Mouse (Mus musculus): ENCODE measurements around the gene Actrt3. TPM values are rescaled to one million over a fixed set of nuclear protein-coding genes. Genes with fewer than 3 reads are reported as not detected.
"Not testable (repeated sequence)": the region's sequence is repeated elsewhere in the genome, so short reads cannot be mapped to it uniquely, and the experiment has no call there.

Gene Actrt3
- polyA plus RNA-seq, 1 experiment from 2014 or later, result not detected

DNA sequence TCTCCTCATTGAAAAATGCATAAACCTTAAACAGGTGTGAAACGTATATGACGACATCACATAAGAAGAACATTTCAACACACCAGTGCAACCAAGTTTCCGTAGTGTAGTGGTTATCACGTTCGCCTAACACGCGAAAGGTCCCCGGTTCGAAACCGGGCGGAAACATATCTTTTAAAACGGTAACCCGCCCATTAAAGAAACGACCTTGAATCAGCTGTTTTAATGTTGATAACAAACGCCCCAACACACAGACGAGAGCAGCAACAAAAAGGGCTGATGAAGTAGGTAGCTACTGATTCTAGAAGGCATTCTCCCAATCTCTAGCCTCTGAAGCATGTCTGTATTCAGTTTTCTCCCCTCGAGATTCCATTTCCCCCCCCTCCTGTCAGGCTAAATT lies 1.4 kb upstream of the Actrt3 start:
- WGBS (ENCODE audit: missing documents), result under 1% methylated on average over 17 of the region's 17 CpGs
- Histone ChIP-seq H3K27ac (peak overlapping the region; percentile 80), H3K4me3 (ENCODE audit: inconsistent target) (peak overlapping the region; percentile 70), H3K36me3 (ENCODE audit: inconsistent target) (0 out of 2 replicates have a peak, but pooled peaks cover 12% of the 10 kb centered on the region), H3K79me2 (ENCODE audit: inconsistent target) (peaks cover 36% of the 10 kb centered on the region)

- WGBS (ENCODE audit: missing documents), result 2% methylated on average over 14 of the region's 14 CpGs
- Histone ChIP-seq H3K79me2 (ENCODE audit: inconsistent target) (peaks cover 31% of the 10 kb centered on the region), H3K27ac (no peak overlapping the region)
These were observed 978 bp upstream of the Actrt3 start for GRCm38 (mm10) chr3:30600717-30601116.

DNA sequence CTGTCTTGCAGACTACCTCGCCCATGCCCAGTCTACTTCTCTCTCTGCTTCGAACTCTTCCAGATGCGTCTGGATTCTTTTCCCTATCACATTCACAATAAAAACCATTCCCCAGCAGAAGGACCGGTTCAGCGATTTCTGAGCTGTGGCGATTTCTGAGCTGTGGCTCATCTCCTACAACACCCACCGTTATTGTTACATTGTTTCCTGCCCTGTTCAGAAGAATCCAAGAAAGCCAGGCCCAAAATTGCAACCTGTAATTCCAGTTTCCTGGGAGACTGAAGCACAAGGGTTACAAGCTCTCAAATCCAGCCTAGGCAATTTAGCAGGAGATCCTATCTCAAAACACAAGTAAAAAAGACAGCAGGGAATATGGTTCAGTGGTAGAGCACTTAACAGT lies 2.5 kb downstream of the Actrt3 start:
- WGBS (ENCODE audit: missing documents), result 99% methylated on average over 5 of the region's 7 CpGs
- Histone ChIP-seq H3K36me3 (ENCODE audit: inconsistent target) (no peaks in the 10 kb centered on the region), H3K4me3 (ENCODE audit: inconsistent target) (no peak overlapping the region), H3K27ac (no peak overlapping the region), H3K79me2 (ENCODE audit: inconsistent target) (no peaks in the 10 kb centered on the region)

More at GRCm38 (mm10) chr3:30600717-30601116, 978 bp upstream of the Actrt3 start:
- Histone ChIP-seq H3K4me3 (ENCODE audit: inconsistent target) (peak overlapping the region; percentile 70), H3K36me3 (ENCODE audit: inconsistent target) (0 out of 2 replicates have a peak, but pooled peaks cover 8% of the 10 kb centered on the region)

GRCm38 (mm10) chr3:30595111-30595832 lies 4.5 kb downstream of the Actrt3 start:
- H3K4me3 ChIP-seq (ENCODE audit: inconsistent target), result peak overlapping the region; percentile 34
- 2% methylated on average over 60 of the region's 62 CpGs for WGBS (ENCODE audit: missing documents)
- no peak overlapping the region for H3K27ac ChIP-seq

GRCm38 (mm10) chr3:30593719-30594485 lies 5.8 kb downstream of the Actrt3 start:
- WGBS (ENCODE audit: missing documents), result 93% methylated on average over 4 of the region's 4 CpGs

More at GRCm38 (mm10) chr3:30595111-30595832, 4.5 kb downstream of the Actrt3 start:
- Histone ChIP-seq H3K79me2 (ENCODE audit: inconsistent target) (no peaks in the 10 kb centered on the region), H3K36me3 (ENCODE audit: inconsistent target) (no peaks in the 10 kb centered on the region)

GRCm38 (mm10) chr3:30592418-30592853 lies 7.3 kb downstream of the Actrt3 start:
- no peak overlapping the region for H3K27ac ChIP-seq
- H3K36me3 ChIP-seq (ENCODE audit: inconsistent target), result no peaks in the 10 kb centered on the region
- H3K79me2 ChIP-seq (ENCODE audit: inconsistent target), result no peaks in the 10 kb centered on the region
- 9% methylated on average over 2 of the region's 2 CpGs for WGBS (ENCODE audit: missing documents)
- no peak overlapping the region for H3K4me3 ChIP-seq (ENCODE audit: inconsistent target)

More at GRCm38 (mm10) chr3:30593719-30594485, 5.8 kb downstream of the Actrt3 start:
- Histone ChIP-seq H3K36me3 (ENCODE audit: inconsistent target) (no peaks in the 10 kb centered on the region), H3K4me3 (ENCODE audit: inconsistent target) (no peak overlapping the region), H3K79me2 (ENCODE audit: inconsistent target) (no peaks in the 10 kb centered on the region), H3K27ac (no peak overlapping the region)

DNA sequence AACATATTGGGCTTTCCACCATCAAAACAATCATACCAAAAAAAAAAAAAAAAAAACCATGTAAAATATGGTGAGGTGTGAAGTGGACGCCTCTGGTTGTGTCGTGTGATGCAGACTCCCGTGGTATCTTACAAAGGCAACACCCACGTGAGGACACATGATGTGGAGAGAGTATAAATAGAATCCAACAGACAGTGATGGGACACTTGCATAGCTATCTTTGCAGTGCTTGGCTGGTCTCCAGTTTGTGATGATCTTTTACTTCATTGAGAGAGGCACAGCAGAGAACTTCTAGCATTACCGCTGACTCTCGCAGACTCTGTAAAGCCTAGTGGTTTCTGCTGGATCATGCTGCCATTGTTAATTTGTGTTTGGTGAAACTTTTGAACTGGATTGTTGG lies 10.9 kb downstream of the Actrt3 start:
- no peaks in the 10 kb centered on the region for H3K36me3 ChIP-seq (ENCODE audit: inconsistent target)
- no peak overlapping the region for H3K4me3 ChIP-seq (ENCODE audit: inconsistent target)
- no peak overlapping the region for H3K27ac ChIP-seq
- H3K79me2 ChIP-seq (ENCODE audit: inconsistent target), result no peaks in the 10 kb centered on the region
- 80% methylated on average over 5 of the region's 6 CpGs for WGBS (ENCODE audit: missing documents)

GRCm38 (mm10) chr3:30573549-30573948 lies 26.2 kb downstream of the Actrt3 start:
- Histone ChIP-seq H3K36me3 (ENCODE audit: inconsistent target) (no peaks in the 10 kb centered on the region), H3K27ac (no peak overlapping the region), H3K4me3 (ENCODE audit: inconsistent target) (no peak overlapping the region), H3K79me2 (ENCODE audit: inconsistent target) (no peaks in the 10 kb centered on the region)
- 60% methylated on average over 1 of the region's 2 CpGs for WGBS (ENCODE audit: missing documents)

DNA sequence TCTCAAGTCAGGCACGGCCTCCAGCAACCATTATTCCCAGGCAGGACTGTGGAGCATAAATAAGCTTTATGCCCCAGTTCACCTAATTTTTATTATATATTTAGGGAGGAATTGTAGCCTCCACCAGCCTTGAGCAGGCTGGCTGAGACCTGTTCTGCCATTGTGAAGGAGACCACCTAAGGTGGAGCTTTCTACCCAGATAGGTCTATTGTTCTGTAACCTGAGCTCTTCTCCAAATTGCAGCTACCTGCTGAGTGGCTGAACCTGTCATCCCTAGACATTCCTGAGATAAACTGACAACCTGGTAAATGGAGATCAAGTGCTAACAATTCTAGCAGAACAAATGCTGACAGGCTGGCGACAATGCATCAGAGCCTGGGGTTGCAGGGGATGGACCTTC lies 33.4 kb downstream of the Actrt3 start:
- not testable (repeated sequence) for H3K27ac ChIP-seq; H3K36me3 ChIP-seq (ENCODE audit: inconsistent target); H3K79me2 ChIP-seq (ENCODE audit: inconsistent target); H3K4me3 ChIP-seq (ENCODE audit: inconsistent target)
- no CpG with 5 or more reads among the region's 2 CpGs for WGBS (ENCODE audit: missing documents)

DNA sequence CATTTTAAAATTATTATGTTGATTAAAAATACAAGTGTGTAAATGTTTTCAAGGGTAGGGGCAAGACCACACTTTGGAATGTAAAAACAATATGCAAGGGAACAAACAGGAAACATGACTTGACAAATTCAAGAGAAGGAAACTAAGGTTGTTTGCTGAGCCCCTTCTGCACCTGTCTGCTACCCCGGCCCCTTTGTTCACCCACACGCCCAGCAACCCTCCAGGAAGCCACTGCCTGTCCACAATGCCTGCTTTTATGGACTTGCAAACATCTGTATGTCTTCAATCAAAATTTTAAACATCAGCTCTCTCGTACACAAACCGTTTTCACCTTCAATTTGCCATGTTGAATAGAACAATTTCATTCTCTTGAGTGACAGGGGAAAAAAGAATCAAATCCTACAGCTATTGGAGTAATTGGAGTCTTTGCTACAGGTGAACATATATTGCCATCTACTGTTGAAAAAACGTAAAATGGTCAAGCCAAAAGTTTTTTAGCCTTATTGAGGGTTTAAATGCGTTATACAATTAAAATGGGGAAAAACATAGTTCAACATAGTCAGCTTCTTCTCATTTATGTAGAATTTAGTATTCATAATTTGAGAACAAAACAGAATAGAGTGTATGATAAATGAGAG lies 38.9 kb downstream of the Actrt3 start:
- no peaks in the 10 kb centered on the region for H3K36me3 ChIP-seq (ENCODE audit: inconsistent target)
- WGBS (ENCODE audit: missing documents), result 40% methylated on average over 6 of the region's 6 CpGs

GRCm38 (mm10) chr3:30553741-30554140 lies 46.0 kb downstream of the Actrt3 start:
- H3K4me3 ChIP-seq (ENCODE audit: inconsistent target), result no peak overlapping the region
- no peaks in the 10 kb centered on the region for H3K36me3 ChIP-seq (ENCODE audit: inconsistent target)
- no peaks in the 10 kb centered on the region for H3K79me2 ChIP-seq (ENCODE audit: inconsistent target)
- H3K27ac ChIP-seq, result no peak overlapping the region
- 95% methylated on average over 6 of the region's 6 CpGs for WGBS (ENCODE audit: missing documents)

More for the DNA sequence above, 38.9 kb downstream of the Actrt3 start:
- no peak overlapping the region for H3K4me3 ChIP-seq (ENCODE audit: inconsistent target)
- no peak overlapping the region for H3K27ac ChIP-seq
- no peaks in the 10 kb centered on the region for H3K79me2 ChIP-seq (ENCODE audit: inconsistent target)

DNA sequence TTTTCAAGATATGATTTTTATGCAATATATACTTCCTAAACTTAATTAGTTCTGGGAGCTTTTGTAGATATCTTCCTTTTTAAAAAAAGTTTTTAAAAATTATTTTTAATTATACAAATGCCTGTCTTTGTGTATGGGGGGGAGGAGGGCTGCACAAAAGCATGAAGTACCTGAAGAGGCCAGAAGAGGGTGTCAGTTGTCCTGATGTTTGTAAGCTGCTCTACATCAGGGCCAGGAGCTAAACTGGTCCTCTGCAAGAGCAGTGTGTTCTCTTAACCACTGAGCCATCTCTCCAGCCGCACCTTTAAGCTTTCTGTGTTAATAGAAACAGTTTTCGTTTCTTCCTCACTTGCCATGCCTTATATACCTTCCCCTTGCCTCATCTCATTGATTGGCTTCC lies 49.5 kb downstream of the Actrt3 start:
- no peak overlapping the region for H3K27ac ChIP-seq
- no peaks in the 10 kb centered on the region for H3K36me3 ChIP-seq (ENCODE audit: inconsistent target)
- no peaks in the 10 kb centered on the region for H3K79me2 ChIP-seq (ENCODE audit: inconsistent target)
- 82% methylated on average over 2 of the region's 2 CpGs for WGBS (ENCODE audit: missing documents)
- no peak overlapping the region for H3K4me3 ChIP-seq (ENCODE audit: inconsistent target)

- Histone ChIP-seq H3K4me3 (ENCODE audit: inconsistent target) (no peak overlapping the region), H3K36me3 (ENCODE audit: inconsistent target) (no peaks in the 10 kb centered on the region), H3K79me2 (ENCODE audit: inconsistent target) (no peaks in the 10 kb centered on the region), H3K27ac (no peak overlapping the region)
- 89% methylated on average over 7 of the region's 7 CpGs for WGBS (ENCODE audit: missing documents)
These were observed 50.8 kb downstream of the Actrt3 start for GRCm38 (mm10) chr3:30548928-30549327.

GRCm38 (mm10) chr3:30547908-30548307 lies 51.8 kb downstream of the Actrt3 start, which contains the start of gene Mecom:
Gene Mecom, minus strand, starts transcription at chr3:30548008.
- 97% methylated on average over 3 of the region's 3 CpGs for WGBS (ENCODE audit: missing documents)
- Histone ChIP-seq H3K4me3 (ENCODE audit: inconsistent target) (no peak within 1 kb of the TSS), H3K27ac (no peak within 1 kb of the TSS), H3K79me2 (ENCODE audit: inconsistent target) (no peaks in the 10 kb centered on the region), H3K36me3 (ENCODE audit: inconsistent target) (no peaks in the 10 kb centered on the region)
